Mouse (Mus musculus) stomach, embryonic 16.5 days (tissue): ENCODE results near the gene 1700021F05Rik. TPM values are rescaled to one million over a fixed set of nuclear protein-coding genes. Genes with fewer than 3 reads are reported as not detected.
A peak's percentile ranks its signal among the peaks of the same experiment; 100 is the strongest.

ENCODE experiments used
- ATAC-seq: fragments of 200-750 bp; cut with Nextera tagmentation; 2 replicates; pipeline ENCODE4 v1.8.0; 2017; ENCODE audit warnings: moderate number of reproducible peaks, moderate TSS enrichment; ENCODE audit not compliant: insufficient read depth, low FRiP score
- H3K27ac ChIP-seq: fragments of 300-500 bp; sonication (generic); 2 replicates; pipeline ENCODE4 v1.5.1; 2014; ENCODE audit warnings: low read length
- H3K27me3 ChIP-seq: fragments of 300-500 bp; sonication (generic); 2 replicates; pipeline ENCODE4 v1.6.1; 2014; ENCODE audit warnings: low read length, control low read depth, mixed read lengths; ENCODE audit not compliant: control insufficient read depth, insufficient read depth
- H3K36me3 ChIP-seq: fragments of 300-500 bp; sonication (generic); 2 replicates; pipeline ENCODE4 v1.6.1; 2014; ENCODE audit warnings: low read length; ENCODE audit not compliant: control insufficient read depth, insufficient read depth
- H3K4me1 ChIP-seq: fragments of 300-500 bp; sonication (generic); 2 replicates; pipeline ENCODE4 v1.6.1; 2014; ENCODE audit warnings: low read length, control low read depth, mixed read lengths; ENCODE audit not compliant: control insufficient read depth, insufficient read depth
- H3K4me2 ChIP-seq: fragments of 300-500 bp; sonication (generic); 2 replicates; pipeline ENCODE4 v1.6.1; 2014; ENCODE audit warnings: low read depth, low read length, mixed read lengths
- H3K4me3 ChIP-seq: fragments of 300-500 bp; sonication (generic); replicated peaks from 2 replicates; pipeline ENCODE4 v1.5.1; 2014; ENCODE audit warnings: mild to moderate bottlenecking, low read length
- H3K9ac ChIP-seq: fragments of 300-500 bp; sonication (generic); 2 replicates; pipeline ENCODE4 v1.6.1; 2014; ENCODE audit warnings: low read length
- H3K9me3 ChIP-seq: fragments of 300-500 bp; sonication (generic); replicated peaks from 2 replicates; pipeline ENCODE4 v1.6.1; 2016; ENCODE audit warnings: low read length, control low read depth; ENCODE audit not compliant: control insufficient read depth
- WGBS: fragments of 180-500 bp; shearing (Covaris S2); extraction: QIAGEN DNeasy Blood & Tissue Kit; methylation state at CpG from one replicate; pipeline ENCODE4 v1.1.7; 2014; 5-methylcytosine and 5-hydroxymethylcytosine counted together
- polyA plus RNA-seq: library from polyadenylated mRNA; unstranded; fragments of >200 nt; fragmentation: Nextera tagmentation; extraction: Ambion mirVana; gene quantifications from 2 replicates; pipeline ENCODE4 v1.2.1, GENCODE M21; 2015

1700021F05Rik gene
- polyA plus RNA-seq, 1 experiment from 2014 or later: 60.6 TPM

GRCm38 (mm10) chr10:43577997-43578331 is 37.2 kb upstream of the 1700021F05Rik start, which contains the start of gene Cd24a:
Gene Cd24a (plus strand): TSS chr10:43578284.
- peak within 1 kb of the TSS; percentile 82 for H3K9ac ChIP-seq
- WGBS: 1% methylated on average over 6 of the region's 6 CpGs
- no peak for ATAC-seq

GRCm38 (mm10) chr10:43577299-43577996 is 36.7 kb upstream of the 1700021F05Rik start:
- H3K9ac ChIP-seq: peak overlapping the region; percentile 7; the same call in 1 of the 2 replicates
- H3K4me2 ChIP-seq: peak overlapping the region; percentile 91
- peak overlapping the region; percentile 76 for H3K4me3 ChIP-seq
- ATAC-seq: no peak
- H3K4me1 ChIP-seq: peaks cover 2% of the 10 kb centered on the region; the same call in 1 of the 2 replicates
- no peaks in the 10 kb centered on the region for H3K27me3 ChIP-seq
- no peaks in the 10 kb centered on the region for H3K9me3 ChIP-seq
- H3K27ac ChIP-seq: peak overlapping the region; percentile 19; the same call in 1 of the 2 replicates
- 22% methylated on average over 19 of the region's 19 CpGs for WGBS
- H3K36me3 ChIP-seq: no peaks in the 10 kb centered on the region

More at GRCm38 (mm10) chr10:43577997-43578331, 37.2 kb upstream of the 1700021F05Rik start, which contains the start of gene Cd24a:
- Histone ChIP-seq H3K4me1 (peaks cover 2% of the 10 kb centered on the region; the same call in 1 of the 2 replicates), H3K4me2 (peak within 1 kb of the TSS; percentile 91), H3K4me3 (peak within 1 kb of the TSS; percentile 76), H3K36me3 (no peaks in the 10 kb centered on the region), H3K9me3 (no peaks in the 10 kb centered on the region), H3K27me3 (no peaks in the 10 kb centered on the region), H3K27ac (peak within 1 kb of the TSS; percentile 97)

- Histone ChIP-seq H3K9me3 (peaks cover 8% of the 10 kb centered on the region), H3K27ac (no peak overlapping the region), H3K4me3 (no peak overlapping the region), H3K36me3 (no peaks in the 10 kb centered on the region), H3K4me1 (peaks cover 2% of the 10 kb centered on the region; the same call in 1 of the 2 replicates), H3K27me3 (no peaks in the 10 kb centered on the region), H3K9ac (no peak overlapping the region), H3K4me2 (no peak overlapping the region)
- 0% methylated on average over 3 of the region's 3 CpGs for WGBS
- ATAC-seq: no peak
Measured at GRCm38 (mm10) chr10:43574956-43575355, 34.2 kb upstream of the 1700021F05Rik start.

GRCm38 (mm10) chr10:43574352-43574751 is 33.6 kb upstream of the 1700021F05Rik start:
- 76% methylated on average over 2 of the region's 2 CpGs for WGBS
- no peak for ATAC-seq
- no peak overlapping the region for H3K4me3 ChIP-seq
- no peak overlapping the region for H3K9ac ChIP-seq
- no peak overlapping the region for H3K27ac ChIP-seq
- no peaks in the 10 kb centered on the region for H3K27me3 ChIP-seq
- no peaks in the 10 kb centered on the region for H3K36me3 ChIP-seq
- peaks cover 8% of the 10 kb centered on the region for H3K9me3 ChIP-seq
- peaks cover 2% of the 10 kb centered on the region; the same call in 1 of the 2 replicates for H3K4me1 ChIP-seq
- no peak overlapping the region for H3K4me2 ChIP-seq

- Histone ChIP-seq H3K27ac (no peak overlapping the region), H3K27me3 (no peaks in the 10 kb centered on the region; the same call in 1 of the 2 replicates), H3K36me3 (no peaks in the 10 kb centered on the region), H3K9me3 (no peaks in the 10 kb centered on the region), H3K4me3 (no peak overlapping the region), H3K9ac (no peak overlapping the region), H3K4me1 (no peaks in the 10 kb centered on the region), H3K4me2 (no peak overlapping the region)
- 92% methylated on average over 2 of the region's 2 CpGs for WGBS
- no peak for ATAC-seq
Measured at GRCm38 (mm10) chr10:43561311-43561710, 20.5 kb upstream of the 1700021F05Rik start.

GRCm38 (mm10) chr10:43560765-43561164 is 20.0 kb upstream of the 1700021F05Rik start:
- Histone ChIP-seq H3K4me3 (no peak overlapping the region), H3K4me1 (no peaks in the 10 kb centered on the region), H3K27ac (no peak overlapping the region), H3K9me3 (no peaks in the 10 kb centered on the region), H3K36me3 (no peaks in the 10 kb centered on the region), H3K9ac (no peak overlapping the region), H3K27me3 (no peaks in the 10 kb centered on the region; the same call in 1 of the 2 replicates), H3K4me2 (no peak overlapping the region)
- WGBS: 39% methylated on average over 2 of the region's 2 CpGs
- ATAC-seq: no peak

GRCm38 (mm10) chr10:43559313-43559712 is 18.5 kb upstream of the 1700021F05Rik start:
- Histone ChIP-seq H3K4me3 (no peak overlapping the region), H3K9me3 (no peaks in the 10 kb centered on the region), H3K27me3 (no peaks in the 10 kb centered on the region; the same call in 1 of the 2 replicates), H3K9ac (no peak overlapping the region), H3K36me3 (no peaks in the 10 kb centered on the region), H3K4me2 (no peak overlapping the region), H3K4me1 (no peaks in the 10 kb centered on the region), H3K27ac (no peak overlapping the region)
- 73% methylated on average over 11 of the region's 11 CpGs for WGBS
- ATAC-seq: no peak

- no peak for ATAC-seq
- no peak overlapping the region for H3K4me3 ChIP-seq
- no peak overlapping the region for H3K4me2 ChIP-seq
- no peaks in the 10 kb centered on the region for H3K4me1 ChIP-seq
- no peaks in the 10 kb centered on the region for H3K36me3 ChIP-seq
- H3K27me3 ChIP-seq: no peaks in the 10 kb centered on the region; the same call in 1 of the 2 replicates
- no peak overlapping the region for H3K27ac ChIP-seq
- H3K9ac ChIP-seq: no peak overlapping the region
- no peaks in the 10 kb centered on the region for H3K9me3 ChIP-seq
- WGBS: 85% methylated on average over 5 of the region's 5 CpGs
Measured at GRCm38 (mm10) chr10:43557630-43558165, 16.9 kb upstream of the 1700021F05Rik start.

GRCm38 (mm10) chr10:43551388-43551787 is 10.6 kb upstream of the 1700021F05Rik start:
- Histone ChIP-seq H3K27ac (no peak overlapping the region), H3K9me3 (no peaks in the 10 kb centered on the region), H3K27me3 (no peaks in the 10 kb centered on the region), H3K4me3 (no peak overlapping the region), H3K36me3 (no peaks in the 10 kb centered on the region), H3K9ac (no peak overlapping the region), H3K4me2 (no peak overlapping the region), H3K4me1 (no peaks in the 10 kb centered on the region)
- no peak for ATAC-seq
- WGBS: 38% methylated on average over 3 of the region's 3 CpGs
